Mouse (Mus musculus): ENCODE measurements around the gene Zbtb22. TPM values are rescaled to one million over a fixed set of nuclear protein-coding genes. Genes with fewer than 3 reads are reported as not detected.

Zbtb22 gene
- polyA plus RNA-seq, 1 experiment from 2014 or later = 6.5 TPM

- Histone ChIP-seq H3K27ac (ENCODE audit: low read depth, low read length) (no peak overlapping the region), H3K27me3 (ENCODE audit: control insufficient read depth, insufficient read depth, low read length) (no peaks in the 10 kb centered on the region), H3K9me3 (ENCODE audit: control insufficient read depth, low read length) (no peaks in the 10 kb centered on the region), H3K9ac (replicated peaks; ENCODE audit: low read depth, low read length) (no peak overlapping the region), H3K36me3 (ENCODE audit: control insufficient read depth, insufficient read depth, low read length) (peaks cover 12% of the 10 kb centered on the region), H3K4me1 (ENCODE audit: control insufficient read depth, insufficient read depth, low read length) (peaks cover 22% of the 10 kb centered on the region), H3K4me2 (ENCODE audit: low read depth, low read length) (no peak overlapping the region), H3K4me3 (ENCODE audit: low read depth, low read length) (no peak overlapping the region)
- 85% methylated on average over 18 of the region's 18 CpGs for WGBS
- no peak for ATAC-seq (ENCODE audit: low read depth)
Observed at GRCm38 (mm10) chr17:33917656-33918292, 2.1 kb downstream of the Zbtb22 start.

- Histone ChIP-seq H3K4me3 (ENCODE audit: low read depth, low read length) (peak overlapping the region; percentile 32; the same call in 1 of the 2 replicates), H3K27ac (ENCODE audit: low read depth, low read length) (no peak overlapping the region), H3K9me3 (ENCODE audit: control insufficient read depth, low read length) (no peaks in the 10 kb centered on the region), H3K4me2 (ENCODE audit: low read depth, low read length) (peak overlapping the region; percentile 64), H3K4me1 (ENCODE audit: control insufficient read depth, insufficient read depth, low read length) (peaks cover 22% of the 10 kb centered on the region), H3K27me3 (ENCODE audit: control insufficient read depth, insufficient read depth, low read length) (no peaks in the 10 kb centered on the region), H3K9ac (replicated peaks; ENCODE audit: low read depth, low read length) (no peak overlapping the region), H3K36me3 (ENCODE audit: control insufficient read depth, insufficient read depth, low read length) (peaks cover 7% of the 10 kb centered on the region)
- ATAC-seq (ENCODE audit: low read depth) = no peak
- 61% methylated on average over 37 of the region's 37 CpGs for WGBS
Observed at GRCm38 (mm10) chr17:33918293-33919203, 2.8 kb downstream of the Zbtb22 start.

- no peaks in the 10 kb centered on the region for H3K36me3 ChIP-seq (ENCODE audit: control insufficient read depth, insufficient read depth, low read length)
- H3K4me1 ChIP-seq (ENCODE audit: control insufficient read depth, insufficient read depth, low read length) = peaks cover 22% of the 10 kb centered on the region
- ATAC-seq (ENCODE audit: low read depth) = no peak
- H3K9ac ChIP-seq (replicated peaks; ENCODE audit: low read depth, low read length) = peak overlapping the region; percentile 54
- WGBS = under 1% methylated on average over 52 of the region's 52 CpGs
- peak overlapping the region; percentile 64 for H3K4me2 ChIP-seq (ENCODE audit: low read depth, low read length)
- peak overlapping the region; percentile 32 for H3K4me3 ChIP-seq (ENCODE audit: low read depth, low read length)
- no peaks in the 10 kb centered on the region for H3K9me3 ChIP-seq (ENCODE audit: control insufficient read depth, low read length)
- no peaks in the 10 kb centered on the region for H3K27me3 ChIP-seq (ENCODE audit: control insufficient read depth, insufficient read depth, low read length)
- H3K27ac ChIP-seq (ENCODE audit: low read depth, low read length) = peak overlapping the region; percentile 52
Observed at GRCm38 (mm10) chr17:33919351-33920281, 3.9 kb downstream of the Zbtb22 start.

GRCm38 (mm10) chr17:33920282-33921097 lies 4.8 kb downstream of the Zbtb22 start:
- peak overlapping the region; percentile 64 for H3K4me2 ChIP-seq (ENCODE audit: low read depth, low read length)
- 0 out of 2 replicates have a peak, but pooled peaks have one; percentile 7 for ATAC-seq (ENCODE audit: low read depth)
- no peaks in the 10 kb centered on the region for H3K36me3 ChIP-seq (ENCODE audit: control insufficient read depth, insufficient read depth, low read length)
- under 1% methylated on average over 36 of the region's 36 CpGs for WGBS
- no peaks in the 10 kb centered on the region for H3K9me3 ChIP-seq (ENCODE audit: control insufficient read depth, low read length)
- H3K27ac ChIP-seq (ENCODE audit: low read depth, low read length) = peak overlapping the region; percentile 52
- H3K27me3 ChIP-seq (ENCODE audit: control insufficient read depth, insufficient read depth, low read length) = no peaks in the 10 kb centered on the region
- H3K4me3 ChIP-seq (ENCODE audit: low read depth, low read length) = peak overlapping the region; percentile 32
- peaks cover 22% of the 10 kb centered on the region for H3K4me1 ChIP-seq (ENCODE audit: control insufficient read depth, insufficient read depth, low read length)
- H3K9ac ChIP-seq (replicated peaks; ENCODE audit: low read depth, low read length) = peak overlapping the region; percentile 54

- Histone ChIP-seq H3K4me2 (ENCODE audit: low read depth, low read length) (peak overlapping the region; percentile 4; the same call in 1 of the 2 replicates), H3K4me3 (ENCODE audit: low read depth, low read length) (no peak overlapping the region), H3K27me3 (ENCODE audit: control insufficient read depth, insufficient read depth, low read length) (no peaks in the 10 kb centered on the region), H3K36me3 (ENCODE audit: control insufficient read depth, insufficient read depth, low read length) (0 out of 2 replicates have a peak, but pooled peaks cover 3% of the 10 kb centered on the region), H3K9ac (replicated peaks; ENCODE audit: low read depth, low read length) (no peak overlapping the region), H3K4me1 (ENCODE audit: control insufficient read depth, insufficient read depth, low read length) (peaks cover 22% of the 10 kb centered on the region), H3K9me3 (ENCODE audit: control insufficient read depth, low read length) (no peaks in the 10 kb centered on the region), H3K27ac (ENCODE audit: low read depth, low read length) (no peak overlapping the region)
- no peak for ATAC-seq (ENCODE audit: low read depth)
- 92% methylated on average over 7 of the region's 7 CpGs for WGBS
Observed at GRCm38 (mm10) chr17:33921361-33921760, 5.7 kb downstream of the Zbtb22 start.

GRCm38 (mm10) chr17:33924577-33925283 lies 9.0 kb downstream of the Zbtb22 start:
- H3K9ac ChIP-seq (replicated peaks; ENCODE audit: low read depth, low read length) = no peak overlapping the region
- ATAC-seq (ENCODE audit: low read depth) = no peak
- H3K36me3 ChIP-seq (ENCODE audit: control insufficient read depth, insufficient read depth, low read length) = 0 out of 2 replicates have a peak, but pooled peaks cover 3% of the 10 kb centered on the region
- no peak overlapping the region for H3K4me3 ChIP-seq (ENCODE audit: low read depth, low read length)
- no peak overlapping the region for H3K27ac ChIP-seq (ENCODE audit: low read depth, low read length)
- H3K9me3 ChIP-seq (ENCODE audit: control insufficient read depth, low read length) = no peaks in the 10 kb centered on the region
- no peaks in the 10 kb centered on the region for H3K27me3 ChIP-seq (ENCODE audit: control insufficient read depth, insufficient read depth, low read length)
- WGBS = 82% methylated on average over 10 of the region's 10 CpGs
- H3K4me2 ChIP-seq (ENCODE audit: low read depth, low read length) = no peak overlapping the region
- H3K4me1 ChIP-seq (ENCODE audit: control insufficient read depth, insufficient read depth, low read length) = peaks cover 11% of the 10 kb centered on the region; the same call in 1 of the 2 replicates

- H3K36me3 ChIP-seq (ENCODE audit: control insufficient read depth, insufficient read depth, low read length) = 0 out of 2 replicates have a peak, but pooled peaks cover 3% of the 10 kb centered on the region
- 81% methylated on average over 21 of the region's 21 CpGs for WGBS
- no peaks in the 10 kb centered on the region for H3K27me3 ChIP-seq (ENCODE audit: control insufficient read depth, insufficient read depth, low read length)
- H3K27ac ChIP-seq (ENCODE audit: low read depth, low read length) = no peak overlapping the region
- no peak overlapping the region for H3K9ac ChIP-seq (replicated peaks; ENCODE audit: low read depth, low read length)
- no peak overlapping the region for H3K4me2 ChIP-seq (ENCODE audit: low read depth, low read length)
- peaks cover 5% of the 10 kb centered on the region; the same call in 1 of the 2 replicates for H3K4me1 ChIP-seq (ENCODE audit: control insufficient read depth, insufficient read depth, low read length)
- no peak for ATAC-seq (ENCODE audit: low read depth)
- H3K4me3 ChIP-seq (ENCODE audit: low read depth, low read length) = no peak overlapping the region
- H3K9me3 ChIP-seq (ENCODE audit: control insufficient read depth, low read length) = no peaks in the 10 kb centered on the region
Observed at GRCm38 (mm10) chr17:33925406-33926116, 9.9 kb downstream of the Zbtb22 start.
